Mouse (Mus musculus) kidney, adult 2 months (tissue): ENCODE data around the gene Zbtb12.

Source experiments
- CTCF ChIP-seq: fragments of 200-500 bp; conservative IDR thresholded peaks from 2 replicates; pipeline ENCODE4 v1.5.1; 2011; ENCODE audit warnings: low read depth, mild to moderate bottlenecking, control low read depth, low read length, moderate library complexity, mixed read lengths; ENCODE audit not compliant: insufficient read depth, insufficient read length
- POLR2A ChIP-seq: fragments of 200-500 bp; IDR thresholded peaks from one replicate; pipeline ENCODE4 v1.6.1; 2011; ENCODE audit warnings: low read depth, low read length, control low read depth

DNA sequence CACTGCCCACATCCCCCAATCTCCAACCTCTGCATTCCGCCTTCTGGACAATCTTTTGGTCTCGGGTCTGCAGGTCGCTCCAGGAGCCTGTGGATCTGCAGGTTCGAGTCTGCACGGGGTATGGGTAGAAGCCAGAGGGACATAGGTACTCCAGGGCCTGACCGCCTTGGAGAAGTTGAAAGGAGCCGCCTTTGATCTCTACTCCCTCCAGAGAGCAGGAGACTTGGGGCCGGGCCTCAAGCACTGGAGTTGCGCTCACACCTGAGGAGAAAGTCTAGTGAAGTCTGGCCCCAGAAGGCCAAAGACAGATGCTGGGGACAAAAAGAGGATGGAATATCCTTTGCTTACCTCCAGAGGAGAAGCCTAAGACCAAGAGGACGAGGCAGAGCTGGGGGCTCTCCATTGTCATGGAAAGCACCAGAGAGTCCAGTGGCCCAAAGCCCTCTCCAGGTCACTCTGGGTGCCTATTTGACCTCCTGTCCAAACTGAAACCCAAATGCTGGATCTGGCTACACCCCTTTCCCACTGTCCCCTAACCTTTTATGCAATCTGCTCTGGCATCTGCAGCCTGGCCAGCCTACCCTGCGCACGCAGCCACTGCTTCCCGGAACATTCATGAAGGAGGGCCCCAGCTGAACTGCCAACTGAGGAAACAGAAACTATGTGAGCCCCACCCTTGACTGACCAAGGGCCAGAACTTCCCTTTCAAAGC is 17.4 kb upstream of the Zbtb12 start:
- TF ChIP-seq POLR2A (no peak), CTCF (no peak)
